Mouse (Mus musculus) cerebellum, adult (tissue): ENCODE data around the gene Macrod2.

Source experiments
- ATAC-seq: cut with Nextera tagmentation; 2 replicates; pipeline ENCODE4 v1.9.2; 2017; ENCODE audit warnings: mild to moderate bottlenecking, moderate library complexity, mixed read lengths; ENCODE audit not compliant: insufficient number of reproducible peaks, low FRiP score, low TSS enrichment

Gene Macrod2

DNA sequence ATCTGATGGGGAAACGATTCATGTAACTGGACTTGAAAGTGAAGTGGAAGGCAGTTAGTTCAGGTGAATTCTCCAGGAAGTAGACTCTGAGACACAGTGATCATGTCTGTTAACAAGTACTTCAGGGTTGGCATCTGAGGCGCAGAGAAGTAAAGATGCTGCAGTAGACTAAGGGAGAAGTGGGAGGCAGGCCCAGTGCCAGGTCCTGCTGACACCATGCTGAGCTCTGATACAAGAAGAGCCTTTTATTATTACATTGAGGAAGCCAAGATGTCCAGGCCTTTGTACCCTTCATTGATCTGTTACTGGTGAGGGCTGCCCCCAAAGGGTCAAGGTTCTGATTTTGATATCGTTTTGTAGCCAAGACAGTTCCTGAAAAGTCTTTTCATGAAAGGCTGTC is 1327.4 kb downstream of the Macrod2 start:
- ATAC-seq = 0 out of 2 replicates have a peak, but pooled peaks have one; percentile 20

DNA sequence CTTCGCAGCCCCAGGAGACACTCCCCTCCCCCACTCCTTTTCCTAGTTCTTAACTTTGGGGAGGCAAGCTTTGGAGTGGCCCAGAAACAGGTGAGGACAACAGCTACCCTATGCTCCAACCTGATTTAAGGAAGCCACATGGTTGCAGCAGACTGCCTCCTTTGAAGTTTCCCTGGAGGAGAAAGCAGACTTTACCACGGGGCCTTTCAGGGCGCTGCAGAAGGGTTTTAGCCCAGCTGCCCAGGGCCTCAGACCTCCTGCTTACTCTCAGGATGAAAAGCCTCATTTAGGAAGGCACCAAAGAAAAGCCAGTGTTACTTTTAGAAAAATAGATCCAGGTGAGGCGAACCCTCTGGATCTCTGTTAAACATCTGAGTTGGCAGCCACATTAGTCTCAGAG is 1333.9 kb downstream of the Macrod2 start:
- no peak for ATAC-seq

DNA sequence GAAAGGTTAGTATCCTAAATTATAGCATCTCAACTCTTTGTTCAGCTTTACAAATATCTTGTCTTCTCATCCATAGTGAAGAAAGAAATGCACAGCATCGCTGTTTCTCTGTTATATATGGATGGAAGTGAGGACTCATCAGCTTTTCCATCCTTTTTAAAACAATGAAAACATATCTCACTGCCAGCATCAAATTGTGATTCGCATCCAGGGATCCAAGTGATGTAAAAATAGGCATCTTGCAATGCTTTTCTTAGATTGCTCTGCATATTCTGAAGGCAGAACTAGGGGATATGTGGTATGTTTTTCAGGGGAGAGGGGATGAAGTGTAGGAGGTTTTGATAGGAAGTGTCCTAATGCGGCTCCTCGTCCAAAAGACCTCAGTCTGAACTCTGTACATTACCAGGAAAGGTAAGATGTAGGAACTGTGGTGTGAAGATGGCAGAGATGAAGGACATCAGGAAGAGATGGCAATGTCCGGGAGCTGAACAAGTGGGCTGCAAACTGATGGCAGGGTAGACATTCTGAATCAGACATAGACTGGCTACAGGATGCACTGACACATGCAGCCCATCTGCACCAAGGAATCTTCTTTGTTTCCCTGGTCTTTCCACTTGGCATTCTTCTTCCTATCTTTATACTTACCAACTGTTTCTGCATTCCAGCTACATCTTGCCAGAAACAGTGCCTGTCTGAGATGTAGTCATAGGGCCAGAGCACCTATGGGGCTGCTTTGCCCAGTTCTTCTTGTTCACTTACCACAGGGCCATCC is 1341.8 kb downstream of the Macrod2 start:
- ATAC-seq = no peak

GRCm38 (mm10) chr2:141738702-141739101 is 1343.6 kb downstream of the Macrod2 start:
- ATAC-seq = no peak

DNA sequence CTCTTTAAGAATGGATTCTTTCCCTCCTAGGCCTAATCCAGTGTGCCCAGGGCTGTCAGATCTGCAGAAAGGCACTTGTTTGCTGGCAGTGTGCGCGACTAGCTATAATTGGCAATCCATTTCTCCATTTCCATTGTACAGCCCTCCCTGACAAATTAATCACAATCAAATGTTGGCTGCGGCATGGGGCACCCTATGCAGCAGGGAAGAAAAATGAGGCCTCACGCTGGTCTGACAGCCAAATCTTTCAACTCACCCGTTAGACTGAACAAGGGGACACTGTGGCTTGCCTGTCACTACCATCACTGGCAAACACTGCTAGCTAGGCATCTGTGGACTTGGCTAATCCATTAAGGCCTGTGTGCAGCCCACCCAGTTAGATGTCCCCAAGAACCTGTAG is 1345.2 kb downstream of the Macrod2 start:
- ATAC-seq = no peak

DNA sequence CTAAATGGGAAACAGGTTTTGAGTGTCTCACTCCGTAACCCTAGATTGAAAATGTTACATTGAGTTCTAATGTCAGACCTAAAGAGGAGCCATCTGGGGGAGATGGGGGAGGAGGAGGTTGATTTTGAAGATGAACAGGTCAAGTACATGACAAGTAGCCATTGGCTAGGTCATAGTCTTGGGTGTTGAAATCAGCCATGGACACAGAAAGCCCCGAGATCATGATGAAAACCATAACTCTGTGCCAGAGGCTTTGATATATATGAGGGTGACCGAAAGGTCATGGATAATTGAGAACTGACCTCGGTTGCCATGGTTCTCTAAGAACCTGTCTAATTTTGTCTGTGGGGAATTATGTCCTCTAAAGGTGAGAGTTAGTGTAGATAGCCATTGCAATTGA is 1405.1 kb downstream of the Macrod2 start:
- no peak for ATAC-seq

DNA sequence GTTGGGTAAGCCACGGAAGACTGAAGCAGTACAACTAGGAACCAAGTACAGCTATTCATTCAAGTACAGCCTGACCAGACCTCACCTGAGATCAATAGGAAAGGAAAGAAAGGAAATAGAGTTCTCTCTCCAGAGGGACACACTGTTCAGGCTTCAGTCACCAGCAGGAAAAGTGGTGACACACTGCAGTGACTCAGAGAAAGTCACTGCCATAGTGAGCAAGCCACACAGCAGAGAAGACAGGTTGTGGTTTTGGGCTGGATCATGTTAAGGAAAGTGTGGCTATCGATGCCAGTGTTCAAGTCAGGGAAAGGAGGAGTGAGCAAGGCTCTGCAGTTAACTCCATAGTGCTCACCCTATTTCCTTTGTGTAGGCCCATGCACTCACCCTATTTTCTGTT is 1405.8 kb downstream of the Macrod2 start:
- no peak for ATAC-seq

DNA sequence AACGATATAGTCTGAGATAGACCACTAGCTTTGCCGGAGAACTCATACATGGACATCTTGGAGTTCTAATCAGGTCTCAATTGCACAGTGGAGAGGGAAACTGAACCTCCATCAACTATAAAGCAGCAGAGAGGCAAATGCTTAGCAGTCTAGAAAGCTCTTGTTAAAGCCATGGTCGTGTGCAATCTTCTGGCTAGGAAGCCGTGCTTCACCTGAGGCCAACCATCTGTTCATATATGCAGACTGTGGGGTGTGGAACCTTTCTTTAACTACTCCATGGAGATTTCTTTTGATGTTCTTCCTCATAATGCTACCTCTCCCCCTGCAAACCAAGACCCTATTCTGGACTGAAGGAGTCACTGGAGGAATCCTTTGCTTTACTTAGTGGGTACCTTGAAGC is 1421.2 kb downstream of the Macrod2 start:
- peak; percentile 37; the same call in 1 of the 2 replicates for ATAC-seq

DNA sequence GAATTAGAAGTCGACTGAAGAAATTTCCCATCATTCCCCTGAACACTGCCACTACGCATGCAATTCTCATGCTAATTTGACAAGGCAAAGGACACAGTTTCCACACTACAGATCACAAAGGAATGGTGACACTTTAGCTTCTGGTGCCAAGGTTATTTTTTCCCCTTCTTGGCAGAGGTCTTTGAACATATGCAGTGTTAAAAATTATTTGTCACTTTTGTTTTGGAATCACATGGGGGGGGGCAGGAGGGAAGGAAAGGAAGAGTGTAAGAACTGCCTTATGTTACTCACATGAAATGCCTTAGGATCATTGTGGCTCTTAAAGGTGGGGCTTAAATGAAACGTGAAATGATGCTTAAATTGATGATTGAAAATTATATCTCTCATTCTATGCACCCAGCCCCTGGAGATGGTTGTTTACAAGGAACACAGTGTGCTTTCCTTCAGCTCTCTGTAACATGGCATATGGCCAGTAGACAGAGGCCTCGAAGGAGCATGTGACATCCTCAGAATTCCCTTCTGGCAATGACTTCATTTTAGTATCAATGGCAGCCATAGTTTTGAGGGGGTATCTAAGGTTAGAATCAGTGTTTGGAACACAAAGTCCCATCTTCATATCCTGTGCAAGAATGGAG is 1422.6 kb downstream of the Macrod2 start:
- peak; percentile 79 for ATAC-seq

- ATAC-seq = peak; percentile 62
Observed at GRCm38 (mm10) chr2:141820795-141821194, 1425.7 kb downstream of the Macrod2 start.

DNA sequence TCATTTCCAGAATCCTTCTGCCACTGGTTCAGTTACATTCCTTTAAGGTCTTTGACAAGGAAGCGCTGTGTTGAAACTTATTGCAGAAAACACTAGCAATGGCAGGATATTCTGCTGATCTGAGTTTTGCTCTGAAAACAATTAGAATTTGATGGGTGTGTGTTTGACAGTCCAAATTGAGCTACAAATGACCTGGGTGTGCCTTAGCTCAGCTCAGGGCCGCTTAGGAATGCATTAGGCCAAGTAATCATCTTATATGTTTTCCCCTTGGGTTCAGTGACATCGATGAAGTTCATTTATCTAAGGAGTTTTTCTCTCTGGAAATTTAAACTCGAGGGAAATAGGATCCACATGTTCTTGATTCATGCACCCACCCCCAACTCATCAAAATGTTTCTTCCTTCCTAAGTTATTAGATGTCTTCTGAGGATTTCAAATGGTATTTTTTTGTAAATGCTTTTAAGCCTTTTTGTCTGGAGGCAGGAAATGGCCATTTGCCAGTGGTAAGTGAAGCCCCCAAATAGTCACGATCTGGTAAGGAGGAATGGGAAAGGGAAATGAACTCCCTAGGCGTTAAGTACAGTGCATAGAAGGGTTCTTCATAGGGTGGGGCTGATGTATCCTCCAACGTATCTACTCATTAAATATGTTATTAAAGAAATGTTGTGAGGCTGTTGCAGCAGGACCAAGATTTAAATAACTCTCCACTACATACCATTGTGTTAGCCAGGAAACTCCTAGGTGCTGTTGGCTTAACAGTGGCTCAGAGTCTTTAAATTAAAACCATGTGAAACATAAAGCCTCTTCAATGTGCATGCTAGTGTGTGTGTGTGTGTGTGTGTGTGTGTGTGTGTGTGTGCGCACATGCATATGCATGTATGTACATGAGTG is 1430.7 kb downstream of the Macrod2 start:
- ATAC-seq = no peak

GRCm38 (mm10) chr2:141830496-141830895 is 1435.4 kb downstream of the Macrod2 start:
- no peak for ATAC-seq

DNA sequence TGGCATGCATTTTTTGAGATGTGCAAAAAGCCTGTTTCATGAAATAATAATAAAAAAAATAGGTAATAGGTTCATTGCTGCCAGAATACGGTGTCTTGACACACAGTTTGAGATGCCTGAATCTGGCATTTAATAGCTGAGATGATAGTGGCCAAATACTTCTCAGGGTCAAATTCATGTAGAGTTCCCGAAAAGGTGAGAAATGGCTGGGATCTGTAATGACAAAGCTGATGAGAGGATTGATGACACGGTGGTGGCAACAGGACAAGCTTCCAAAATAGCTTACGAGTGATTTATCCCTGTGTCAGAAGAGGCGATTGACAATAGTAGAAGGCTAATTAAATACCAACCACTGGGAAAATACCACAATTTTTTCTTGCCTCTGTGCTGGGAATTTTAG is 1436.4 kb downstream of the Macrod2 start:
- no peak for ATAC-seq

- peak; percentile 82 for ATAC-seq
Observed at GRCm38 (mm10) chr2:141834156-141834782, 1439.2 kb downstream of the Macrod2 start.

DNA sequence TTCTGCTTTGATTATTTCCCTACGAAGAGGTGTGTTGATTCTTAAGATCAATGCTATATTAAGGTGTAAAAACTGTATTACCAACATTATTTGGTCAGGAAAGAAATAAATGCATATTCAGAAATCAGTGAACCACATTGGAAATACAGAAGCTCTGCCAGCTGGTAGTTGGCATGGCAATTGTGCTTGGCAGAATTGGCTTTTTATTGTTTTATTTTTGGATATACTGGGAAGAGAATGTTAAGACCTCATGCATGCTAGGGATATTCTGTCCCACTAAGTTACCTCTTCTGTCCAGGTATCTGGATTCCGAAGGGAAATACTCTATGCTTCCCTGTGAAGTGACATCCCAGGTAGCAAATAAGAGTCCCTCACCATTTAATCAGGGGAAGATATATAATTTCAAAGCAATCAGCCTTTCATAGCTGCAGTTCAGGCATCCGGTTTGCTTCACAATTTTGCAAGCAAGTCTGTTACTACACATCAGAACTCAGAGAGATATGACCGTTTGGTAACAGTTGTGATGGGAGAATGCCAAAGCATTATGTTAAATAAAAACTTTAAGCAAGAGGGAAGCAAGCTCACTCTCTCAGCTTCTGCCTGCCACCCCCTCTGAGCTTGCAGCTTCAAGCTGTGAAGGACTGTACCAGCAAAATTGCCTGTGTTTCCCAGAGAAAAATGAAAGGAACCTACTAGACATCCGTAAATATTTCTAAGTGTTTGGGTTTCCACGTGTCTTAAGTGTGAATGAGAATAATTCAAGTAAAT is 1449.5 kb downstream of the Macrod2 start:
- ATAC-seq = peak; percentile 93

GRCm38 (mm10) chr2:141859220-141859619 is 1464.1 kb downstream of the Macrod2 start:
- no peak for ATAC-seq

GRCm38 (mm10) chr2:141861679-141862268 is 1466.7 kb downstream of the Macrod2 start:
- no peak for ATAC-seq

GRCm38 (mm10) chr2:141862531-141863265 is 1467.6 kb downstream of the Macrod2 start:
- no peak for ATAC-seq
